Mouse (Mus musculus) left cerebral cortex, adult 11 months (tissue): ENCODE results near the gene Dpep3.

Source experiments
- DNase-seq: peaks from one replicate; pipeline ENCODE4 v3.0.0; 2022; ENCODE audit warnings: low spot score

Gene Dpep3

DNA sequence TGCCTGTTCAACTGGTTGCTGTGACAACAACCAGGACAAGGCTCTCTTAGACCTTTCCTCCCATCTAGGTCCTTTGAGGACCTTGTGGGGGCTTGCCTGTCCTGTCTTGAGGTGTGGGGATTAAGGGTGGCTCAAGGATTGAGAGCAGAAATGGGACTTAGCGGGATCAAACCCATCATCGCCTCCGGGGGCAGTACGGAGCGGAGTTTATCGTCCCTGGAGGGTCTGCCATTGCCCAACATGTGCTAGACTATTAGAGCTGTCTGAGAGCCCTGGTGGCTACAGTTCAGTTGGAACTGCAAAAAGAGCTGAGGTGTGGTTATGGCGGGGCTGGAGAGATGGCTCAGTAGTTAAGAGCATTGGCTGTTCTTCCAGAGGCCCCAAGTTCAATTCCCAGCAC is 3.9 kb downstream of the Dpep3 start:
- no peak for DNase-seq

DNA sequence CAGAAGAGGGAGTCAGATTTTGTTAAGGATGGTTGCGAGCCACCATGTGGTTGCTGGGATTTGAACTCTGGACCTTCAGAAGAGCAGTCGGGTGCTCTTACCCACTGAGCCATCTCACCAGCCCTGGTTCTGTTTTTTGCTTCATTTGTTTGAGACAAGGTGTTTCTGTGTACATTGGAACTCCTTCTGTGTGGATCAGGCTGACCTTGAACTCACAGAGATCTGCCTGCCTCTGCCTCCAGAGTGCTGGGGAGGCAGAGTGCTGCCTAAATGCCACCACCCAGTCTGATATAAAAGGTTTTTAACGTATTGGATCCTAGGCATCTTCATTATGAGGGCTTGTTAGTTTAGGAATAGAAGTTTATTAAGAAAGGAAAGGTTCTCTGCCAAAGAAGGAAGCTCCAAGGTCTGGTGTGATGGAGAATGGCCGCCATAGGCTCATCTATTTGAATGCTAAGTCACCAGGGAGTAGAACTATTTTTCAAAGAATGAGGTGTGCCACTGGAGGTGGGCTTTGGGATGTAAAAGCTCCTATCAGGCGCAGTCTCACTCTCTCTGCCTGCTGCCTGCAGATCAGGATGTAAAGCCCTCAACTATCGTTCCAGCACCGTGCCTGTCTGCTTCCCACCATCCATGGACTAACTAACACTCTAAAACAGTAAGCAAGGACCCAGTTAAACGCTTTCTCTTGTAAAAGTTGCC is 8.1 kb downstream of the Dpep3 start:
- no peak for DNase-seq

- DNase-seq, result no peak
Observed at GRCm38 (mm10) chr8:105969367-105969766, 9.9 kb downstream of the Dpep3 start.

DNA sequence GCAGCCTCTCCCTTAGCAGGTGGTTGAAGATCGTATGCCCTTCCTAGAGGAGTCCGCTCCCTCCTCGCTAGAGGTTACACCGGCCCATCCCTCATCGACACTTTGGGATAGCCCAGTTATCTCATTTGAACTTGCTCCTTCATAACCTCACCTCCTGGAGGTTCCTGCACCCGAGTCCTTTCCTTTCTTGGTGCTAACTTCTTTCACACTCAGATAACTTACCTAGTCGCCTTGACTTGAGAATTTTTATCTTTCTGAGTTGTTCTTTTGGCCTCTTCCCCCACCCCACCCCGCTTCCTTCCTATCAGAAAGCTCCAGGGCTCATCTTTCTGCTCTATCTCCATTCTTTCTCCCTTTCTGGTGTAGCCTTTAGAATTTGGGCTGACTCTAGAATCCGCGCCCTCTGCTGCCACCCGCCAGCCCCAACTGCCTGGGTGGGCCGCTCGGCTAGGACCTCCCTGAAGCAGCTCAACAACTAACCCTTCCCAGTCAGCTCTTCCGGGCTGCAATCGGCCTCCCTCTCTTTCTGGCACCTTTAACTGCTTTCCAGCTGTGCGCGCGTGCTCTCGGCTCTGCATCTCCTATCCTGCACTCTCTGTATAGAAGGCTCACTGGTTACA is 12.4 kb downstream of the Dpep3 start:
- DNase-seq, result no peak

DNA sequence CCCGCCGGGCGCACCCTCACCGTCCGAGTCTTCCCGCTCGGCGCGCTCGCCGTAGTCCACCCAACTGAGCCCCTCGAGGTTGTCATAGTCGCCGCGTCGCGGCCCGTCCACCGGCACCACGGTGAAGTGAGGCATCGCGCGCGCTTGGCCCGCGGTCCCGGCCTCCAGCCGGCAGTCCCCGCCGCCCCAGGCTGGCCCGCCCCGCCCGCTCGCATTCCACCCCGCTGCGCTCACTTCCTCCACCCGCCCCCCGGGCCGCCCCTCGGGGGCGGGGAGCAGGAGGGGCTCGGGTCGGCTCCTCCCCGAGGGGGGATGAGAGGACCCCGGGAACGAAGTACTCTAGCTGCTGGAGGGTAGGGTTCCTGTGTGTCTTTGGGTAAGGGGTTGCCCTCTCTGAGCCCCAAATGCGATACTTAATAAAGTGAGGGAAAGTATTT is 13.3 kb downstream of the Dpep3 start, which contains the start of gene Slc12a4:
Gene Slc12a4, minus strand, starts transcription at position 193 of the 437 bp plus-strand sequence.
- no peak for DNase-seq

DNA sequence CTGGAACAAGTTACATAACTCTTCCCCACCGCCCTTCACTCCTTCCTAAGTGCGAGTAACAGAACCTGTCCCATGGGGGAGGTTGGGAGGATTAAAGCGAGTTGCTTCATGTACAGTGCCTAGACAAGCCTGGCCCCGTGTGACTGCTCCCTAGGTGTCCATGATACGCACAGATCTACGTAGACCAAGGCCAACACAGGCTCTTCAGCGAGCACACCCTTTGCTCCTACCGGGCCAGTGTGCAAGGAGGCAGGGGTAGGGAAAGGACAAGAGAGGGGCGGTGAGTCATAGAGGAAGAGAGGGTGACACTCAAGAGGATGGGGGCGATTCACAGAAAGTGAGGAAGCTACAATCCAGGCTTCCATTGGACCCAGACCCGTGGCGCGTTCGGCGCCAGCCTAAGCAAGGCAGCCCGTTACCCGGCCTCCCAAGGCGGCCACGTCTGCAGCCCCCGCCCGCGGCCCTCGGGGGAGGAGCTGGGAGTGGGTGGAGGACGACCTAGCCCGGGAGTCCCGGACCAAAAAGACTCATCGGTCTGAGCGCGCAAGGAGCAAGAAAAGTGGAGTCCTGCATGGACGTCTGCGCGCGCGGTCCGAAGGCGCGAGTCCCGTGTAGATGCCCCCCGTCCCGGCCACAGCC is 13.8 kb downstream of the Dpep3 start:
- no peak for DNase-seq

- DNase-seq, result no peak
Observed at GRCm38 (mm10) chr8:105964506-105965265, 14.5 kb downstream of the Dpep3 start.

- no peak for DNase-seq
Observed at GRCm38 (mm10) chr8:105961536-105961935, 17.7 kb downstream of the Dpep3 start.

DNA sequence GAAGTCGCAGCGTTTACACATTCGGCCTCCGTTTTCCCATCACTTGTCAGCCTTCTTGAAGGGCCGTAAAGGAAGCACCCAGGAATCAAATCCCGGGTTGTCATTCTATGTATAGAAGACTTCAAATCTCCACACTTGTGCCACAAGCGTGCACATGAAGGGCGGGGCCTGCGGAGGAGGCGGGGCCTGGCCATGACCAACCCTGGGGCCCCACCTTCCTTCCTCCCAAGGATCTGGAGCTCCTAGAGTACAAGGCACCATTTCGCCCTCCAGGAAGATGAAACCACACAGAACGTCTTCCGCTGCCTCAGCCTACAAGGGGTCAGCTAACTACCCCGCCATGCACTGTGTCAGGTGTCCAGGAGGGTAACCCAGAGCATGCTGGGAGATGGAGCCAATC is 18.1 kb downstream of the Dpep3 start:
- DNase-seq, result no peak

DNA sequence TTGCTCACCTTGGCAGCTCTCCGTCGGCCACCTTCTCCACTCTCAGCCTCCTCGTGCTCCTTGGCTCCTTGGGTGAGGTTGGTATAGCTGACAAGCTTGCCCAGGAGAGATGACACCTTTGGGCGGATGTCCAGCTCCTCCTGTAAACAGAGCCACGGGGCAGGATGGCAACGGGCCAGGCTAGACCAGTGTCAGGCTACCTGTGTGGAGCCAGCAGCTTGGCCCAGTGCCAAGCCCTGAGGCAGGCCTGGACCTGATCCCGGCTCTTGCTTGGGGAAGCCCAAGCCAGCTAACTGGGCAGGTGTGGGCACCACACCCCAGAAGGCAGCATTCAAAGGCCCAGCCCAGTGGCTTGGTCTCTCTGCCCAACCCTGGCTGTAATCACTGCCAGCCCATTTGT is 19.9 kb downstream of the Dpep3 start:
- DNase-seq, result no peak

DNA sequence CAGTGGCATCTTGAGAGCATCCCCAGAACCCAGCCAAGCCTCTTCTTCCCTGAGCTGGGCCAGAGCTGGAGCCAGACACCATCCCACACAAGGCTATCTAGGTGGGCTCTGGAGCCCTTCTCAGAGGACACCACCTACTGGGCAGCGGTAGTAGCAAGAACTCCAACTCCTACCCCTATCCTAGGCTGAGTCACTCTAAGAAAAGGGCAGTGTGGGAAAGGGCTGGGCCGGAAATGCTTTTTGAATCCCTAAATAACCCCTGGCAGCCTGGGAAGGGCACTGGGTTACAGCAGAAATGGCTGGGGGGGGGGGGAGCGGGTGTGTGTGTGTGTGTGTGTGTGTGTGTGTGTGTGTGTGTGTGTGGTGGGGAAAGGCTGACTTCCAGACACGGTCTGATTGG is 21.4 kb downstream of the Dpep3 start:
- no peak for DNase-seq

DNA sequence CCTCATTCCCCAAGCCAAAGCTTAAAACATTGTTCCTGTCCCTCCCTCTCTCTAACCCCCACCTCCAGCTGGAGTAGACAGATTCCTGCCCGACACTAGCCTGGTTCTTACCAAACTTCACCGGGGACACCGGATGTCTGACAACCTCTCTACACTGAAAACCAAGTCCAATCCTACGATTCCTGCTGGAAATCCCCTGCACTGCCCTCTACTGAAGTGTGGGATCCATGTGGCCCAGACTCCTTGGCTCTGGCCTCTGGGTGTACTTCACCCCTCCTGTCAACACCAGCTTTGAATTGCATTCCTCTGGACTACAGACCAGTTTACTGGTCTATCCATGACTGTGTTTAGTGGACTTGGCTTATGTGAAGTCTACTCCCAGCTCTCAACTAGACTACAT is 22.7 kb downstream of the Dpep3 start:
- no peak for DNase-seq

GRCm38 (mm10) chr8:105951057-105951659 is 28.1 kb downstream of the Dpep3 start:
- DNase-seq, result no peak

DNA sequence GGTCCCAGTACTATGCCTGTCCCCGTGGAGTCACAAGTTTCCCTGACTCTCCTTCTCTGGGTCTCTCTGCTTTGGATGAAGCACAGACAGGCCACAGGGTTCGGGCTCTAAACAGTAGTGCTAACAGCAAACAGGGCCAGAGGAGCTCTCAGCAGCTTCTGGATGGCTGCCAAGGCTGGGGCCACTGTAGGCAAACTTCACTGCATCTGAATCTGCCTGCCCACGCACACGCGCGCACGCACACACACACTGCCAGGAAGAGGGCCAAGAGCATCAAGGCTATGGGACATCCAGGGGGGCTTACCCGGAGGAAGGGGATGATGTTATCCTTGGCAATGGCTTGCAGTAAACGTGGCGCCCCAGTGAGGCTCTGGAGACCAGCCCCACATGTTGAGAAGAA is 29.9 kb downstream of the Dpep3 start:
- peak; percentile 50 for DNase-seq

DNA sequence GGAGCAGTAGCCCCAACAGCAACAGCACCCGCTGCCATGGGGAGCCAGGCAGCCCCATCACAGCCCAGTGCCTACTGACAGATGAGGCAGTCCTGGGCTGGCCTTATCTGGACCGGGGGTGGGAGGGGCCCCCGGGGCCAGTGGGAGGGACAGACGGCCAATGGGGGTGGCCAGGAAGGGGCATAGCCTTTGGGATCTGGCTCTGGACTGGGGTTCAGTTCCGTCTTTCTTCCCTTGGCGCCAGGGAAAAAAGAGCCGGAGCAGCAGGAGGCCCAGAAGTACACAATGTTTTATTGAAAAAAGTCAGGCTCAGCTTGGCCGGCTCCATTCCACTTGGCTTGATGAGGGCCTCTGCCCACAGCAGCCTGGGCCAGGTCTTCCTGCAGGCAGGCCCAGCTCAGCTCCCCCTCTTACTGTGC is 35.9 kb downstream of the Dpep3 start, which contains the start of gene Lcat:
Gene Lcat, minus strand, starts transcription at position 62 of the 419 bp plus-strand sequence.
- DNase-seq, result no peak

- no peak for DNase-seq
Observed at GRCm38 (mm10) chr8:105942542-105942941, 36.7 kb downstream of the Dpep3 start.

DNA sequence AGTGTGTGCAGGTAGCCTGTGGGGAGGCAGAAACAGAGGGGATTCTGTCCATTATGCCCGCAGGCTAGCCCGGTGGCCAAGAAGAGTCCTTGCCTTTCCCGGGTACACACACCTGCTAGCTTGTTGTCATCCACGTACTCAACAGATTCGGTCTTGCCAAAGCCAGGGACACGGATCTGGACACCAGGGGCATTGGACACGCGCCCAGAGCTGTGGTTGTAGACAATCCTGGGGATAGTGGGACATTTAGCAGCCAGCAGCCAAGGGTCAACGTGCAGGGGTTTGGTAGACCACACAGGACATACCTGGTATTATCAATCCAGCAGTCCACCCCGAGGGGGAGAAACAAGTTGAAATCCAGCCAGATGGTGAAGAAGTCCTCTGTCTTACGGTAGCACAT is 37.2 kb downstream of the Dpep3 start:
- no peak for DNase-seq

DNA sequence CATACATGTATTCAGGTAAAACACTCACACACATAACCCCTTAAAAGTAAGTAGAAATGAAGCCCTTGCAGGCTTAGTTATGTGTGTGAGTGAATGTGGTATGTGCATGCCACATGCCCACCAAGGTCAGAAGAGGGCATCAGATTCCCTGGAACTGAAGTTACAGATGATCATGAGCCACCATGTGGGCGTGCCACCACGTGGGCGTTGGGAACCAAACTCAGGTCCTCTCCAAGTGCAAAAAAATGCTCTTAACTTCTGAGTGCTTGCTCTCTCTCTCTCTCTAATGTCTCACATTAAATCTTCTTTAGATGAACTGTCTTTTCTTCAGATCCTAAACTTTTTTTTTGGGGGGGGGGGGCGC is 40.9 kb downstream of the Dpep3 start, which contains the start of gene Psmb10:
Gene Psmb10, minus strand, starts transcription at position 139 of the 364 bp plus-strand sequence.
- DNase-seq, result no peak

GRCm38 (mm10) chr8:105937496-105938305 is 41.5 kb downstream of the Dpep3 start:
- DNase-seq, result no peak

- DNase-seq, result peak; percentile 86
Observed at GRCm38 (mm10) chr8:105936866-105937475, 42.3 kb downstream of the Dpep3 start.
